Mouse (Mus musculus): Measurements from ENCODE around the gene Akr1c13.
"Not testable (repeated sequence)": the region's sequence is repeated elsewhere in the genome, so short reads cannot be mapped to it uniquely, and the experiment has no call there.

Gene Akr1c13

DNA sequence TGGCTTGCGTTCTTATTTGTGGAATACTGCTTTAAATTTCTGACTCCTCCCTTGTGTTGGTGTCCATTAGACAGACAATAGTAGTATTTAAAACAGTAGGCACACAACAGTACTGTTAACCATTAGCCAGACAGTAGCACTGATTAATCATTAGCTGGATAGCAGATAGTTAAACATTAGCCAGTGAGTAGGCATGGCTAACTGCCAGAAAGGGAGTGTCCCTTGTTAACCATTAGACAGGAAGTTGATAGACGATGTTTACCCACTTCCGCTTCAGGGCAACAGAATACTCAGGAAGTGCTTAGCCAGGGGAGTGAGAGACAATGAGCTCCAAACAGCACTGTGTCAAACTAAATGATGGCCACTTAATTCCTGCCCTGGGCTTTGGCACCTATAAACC is at the start of gene Akr1c13:
TSS of gene Akr1c13 (plus strand) at position 247 of the 400 bp plus-strand sequence.
- no peak for DNase-seq

DNA sequence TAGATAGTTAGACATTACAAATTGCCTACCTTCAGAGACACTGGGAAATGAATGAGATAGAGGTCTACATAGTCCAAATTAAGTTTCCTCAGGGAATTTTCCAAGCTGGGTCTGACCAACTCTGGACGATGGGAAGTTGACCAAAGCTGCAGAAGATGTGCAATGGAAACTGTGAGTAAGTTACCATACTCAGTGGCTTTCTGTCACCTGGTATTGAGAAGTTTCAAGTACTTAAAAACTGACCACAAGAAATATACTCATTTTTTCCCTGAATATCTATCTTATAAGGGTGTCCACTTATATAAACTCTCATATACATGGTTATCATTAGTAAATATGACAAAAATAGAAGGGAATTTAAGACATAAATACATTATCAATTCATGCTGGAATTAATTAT is 46.7 kb upstream of the Akr1c13 start:
- DNase-seq: no peak

DNA sequence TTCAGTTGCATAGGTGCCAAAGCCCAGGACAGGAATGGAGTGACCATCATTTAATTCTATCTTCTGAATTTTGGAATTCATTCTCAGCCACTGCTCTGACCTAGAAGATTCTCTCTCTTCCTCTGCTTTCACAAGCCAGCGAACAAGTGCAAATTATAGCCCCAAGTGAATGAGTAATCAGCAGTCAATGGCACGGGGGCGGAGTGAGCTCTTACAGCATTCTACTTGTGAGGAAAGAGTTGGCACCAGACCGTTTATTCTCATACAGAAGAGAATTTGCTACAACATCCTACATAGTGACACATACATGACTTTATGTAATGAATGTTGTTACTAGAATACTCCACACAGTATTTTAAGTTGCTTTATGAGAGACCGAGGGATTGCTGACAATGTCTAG is 40.4 kb upstream of the Akr1c13 start, which contains the start of gene Akr1c18:
TSS of gene Akr1c18 (minus strand) at position 137 of the 400 bp plus-strand sequence.
- peak; percentile 56 for DNase-seq

DNA sequence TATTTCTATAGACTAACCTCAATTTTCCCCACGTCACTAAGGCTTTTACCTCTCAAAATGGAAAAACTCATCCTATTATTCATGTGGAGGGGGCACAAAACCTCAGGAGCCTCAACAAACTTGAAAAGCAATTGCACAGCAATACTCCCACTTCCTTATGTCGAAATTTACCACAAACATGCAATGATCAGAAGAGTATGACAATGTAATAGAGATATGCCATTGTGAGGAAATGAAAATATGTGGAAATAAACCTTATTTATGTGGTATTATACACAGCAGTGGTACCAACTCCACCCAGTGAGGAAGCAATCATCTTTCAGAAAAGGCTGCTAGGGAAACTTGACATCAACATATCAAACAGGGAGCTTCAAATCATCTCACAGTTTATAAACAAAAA is 38.0 kb upstream of the Akr1c13 start:
- DNase-seq: no peak

DNA sequence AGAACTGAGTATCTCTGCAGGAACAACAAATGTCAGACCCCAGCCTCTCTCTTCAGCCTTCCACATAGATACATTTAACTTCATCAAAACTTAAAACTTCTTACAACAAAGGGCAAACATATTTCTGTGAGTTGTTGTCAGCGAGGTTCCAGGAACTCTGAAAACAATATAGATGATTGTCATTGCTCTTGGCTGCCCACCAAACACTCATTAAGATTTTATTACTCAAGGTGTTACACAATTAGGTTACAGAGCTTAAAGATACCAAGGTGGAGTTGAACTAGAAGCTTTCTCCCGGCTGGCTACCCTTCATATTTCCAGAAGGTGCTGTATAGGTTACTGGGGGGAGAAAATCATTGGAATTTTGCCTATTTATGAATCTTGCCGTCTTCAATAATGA is 37.4 kb upstream of the Akr1c13 start:
- DNase-seq: no peak

DNA sequence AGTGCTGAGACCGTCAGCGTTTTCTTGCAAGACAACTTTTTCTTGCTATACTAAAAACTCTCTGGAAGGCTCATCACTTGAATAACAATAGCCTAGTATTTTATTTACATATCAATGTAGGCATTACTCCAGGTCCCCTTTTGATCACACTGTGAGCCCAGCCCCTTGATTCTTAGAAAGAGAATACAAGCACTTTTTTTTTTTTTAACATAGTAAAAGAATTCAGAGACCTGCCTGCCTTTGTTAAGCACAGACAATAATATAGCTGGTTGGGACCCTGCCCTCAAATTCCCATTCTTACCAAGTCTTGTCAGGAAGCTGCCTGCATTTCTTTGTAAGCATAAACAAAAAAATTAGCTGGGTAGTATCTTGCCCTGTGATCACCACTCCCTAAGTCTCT is 35.7 kb upstream of the Akr1c13 start:
- DNase-seq: no peak

DNA sequence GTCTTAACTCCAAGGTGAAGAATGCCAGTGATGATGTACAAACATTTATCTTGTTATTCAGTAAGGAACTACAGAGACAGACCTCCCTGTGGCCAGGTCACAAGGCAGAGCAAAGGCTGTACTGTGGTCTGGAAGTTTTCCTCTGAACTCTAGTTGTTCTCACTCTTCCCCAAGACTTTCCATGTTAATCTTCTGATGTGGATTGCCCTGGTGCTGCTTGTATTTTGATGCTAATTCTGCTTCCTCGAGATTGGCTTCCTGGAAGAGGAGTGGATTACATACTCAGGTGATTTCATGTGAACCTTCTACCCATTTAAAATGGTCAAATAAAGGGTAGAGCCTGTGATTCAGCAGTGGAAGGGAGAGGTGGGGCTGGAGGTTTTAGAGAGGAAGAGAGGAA is 22.9 kb upstream of the Akr1c13 start:
- DNase-seq: no peak

DNA sequence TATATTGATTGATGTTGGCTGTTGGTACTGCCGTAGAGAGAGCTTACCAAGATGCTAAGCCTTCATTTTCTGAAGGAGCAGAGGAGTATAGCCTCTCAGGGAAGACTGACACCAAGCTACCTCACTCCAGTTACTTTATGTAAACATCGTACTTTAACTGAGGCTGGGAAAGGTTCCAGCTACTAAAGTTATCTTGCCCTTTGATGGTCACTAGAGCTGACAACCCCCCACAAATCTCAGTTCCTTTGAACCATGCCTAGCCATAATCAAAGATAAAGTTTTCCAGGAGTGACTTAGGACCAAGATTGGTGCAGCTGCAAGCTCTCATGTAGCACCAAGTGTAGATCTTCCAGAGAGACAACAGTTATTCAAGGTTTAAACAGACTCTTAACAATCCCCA is 18.0 kb upstream of the Akr1c13 start:
- no peak for DNase-seq

DNA sequence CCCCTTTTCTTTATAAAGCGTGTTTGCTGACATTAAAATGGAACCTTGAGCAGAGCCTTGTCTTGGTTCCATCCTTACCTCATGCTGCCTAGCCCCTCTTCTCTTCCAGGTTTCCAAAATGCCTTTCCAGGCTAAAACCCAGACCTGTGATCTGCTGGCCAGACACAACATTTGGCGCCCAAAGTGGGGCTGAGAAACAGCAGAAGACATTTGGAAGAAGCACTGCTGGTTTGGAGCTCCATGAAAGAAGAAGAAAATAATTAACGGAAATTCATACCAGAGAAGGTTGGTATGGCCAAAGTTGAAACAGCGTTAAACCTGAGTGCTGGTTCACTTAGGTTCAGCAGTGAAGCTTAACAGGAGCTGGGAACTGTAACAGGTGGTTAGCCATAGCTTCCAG is 9.6 kb upstream of the Akr1c13 start:
- DNase-seq: not testable (repeated sequence)

DNA sequence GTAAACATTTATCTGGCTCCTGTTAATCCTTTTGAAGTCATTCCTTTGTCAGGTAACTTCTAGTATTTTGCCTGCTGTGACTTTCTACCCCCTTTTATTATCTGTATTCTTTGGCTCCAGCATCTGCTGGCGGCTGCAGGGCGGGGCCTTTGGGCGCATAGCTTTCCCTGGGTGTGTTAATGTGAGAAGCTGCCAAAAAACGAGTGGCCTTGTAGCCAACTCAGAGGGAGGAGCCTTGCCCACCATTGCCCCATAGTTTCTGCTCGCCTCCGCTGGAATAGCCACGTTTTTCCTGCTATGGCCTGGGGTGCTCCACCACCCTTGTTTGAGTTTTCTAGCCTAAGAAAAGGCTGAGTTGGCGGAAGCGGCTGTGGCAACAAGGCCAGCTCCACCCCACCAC is 7.8 kb upstream of the Akr1c13 start:
- DNase-seq: no peak

DNA sequence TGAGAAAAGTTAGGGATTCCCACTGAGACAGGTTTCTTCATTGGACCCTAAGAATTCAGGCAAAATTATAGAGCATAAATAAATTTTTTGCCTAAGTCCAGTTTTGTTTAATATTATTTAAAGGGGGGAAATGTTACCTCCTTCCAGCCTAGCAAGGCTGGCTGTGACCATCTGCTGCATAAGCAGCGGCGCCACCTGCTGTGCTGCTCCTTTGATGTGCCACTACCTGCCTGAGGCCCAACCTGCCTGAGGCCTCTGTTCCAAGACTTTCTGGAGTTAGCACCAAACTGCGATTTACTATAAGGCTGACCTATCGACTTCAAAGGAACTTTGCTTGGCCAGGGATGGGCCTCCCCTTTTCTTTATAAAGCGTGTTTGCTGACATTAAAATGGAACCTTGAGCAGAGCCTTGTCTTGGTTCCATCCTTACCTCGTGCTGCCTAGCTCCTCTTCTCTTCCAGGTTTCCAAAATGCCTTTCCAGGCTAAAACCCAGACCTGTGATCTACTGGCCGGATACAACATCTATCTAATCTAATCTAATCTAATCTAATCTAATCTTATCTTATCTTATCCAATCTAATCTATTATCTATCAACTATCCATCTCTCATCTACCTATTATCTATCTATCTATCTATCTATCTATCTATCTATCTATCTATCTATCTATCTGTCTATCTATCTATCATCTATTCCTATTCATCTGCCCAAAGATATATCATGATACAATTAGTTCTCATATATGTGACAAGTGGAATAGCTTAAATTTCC is 4.1 kb upstream of the Akr1c13 start:
- not testable (repeated sequence) for DNase-seq

DNA sequence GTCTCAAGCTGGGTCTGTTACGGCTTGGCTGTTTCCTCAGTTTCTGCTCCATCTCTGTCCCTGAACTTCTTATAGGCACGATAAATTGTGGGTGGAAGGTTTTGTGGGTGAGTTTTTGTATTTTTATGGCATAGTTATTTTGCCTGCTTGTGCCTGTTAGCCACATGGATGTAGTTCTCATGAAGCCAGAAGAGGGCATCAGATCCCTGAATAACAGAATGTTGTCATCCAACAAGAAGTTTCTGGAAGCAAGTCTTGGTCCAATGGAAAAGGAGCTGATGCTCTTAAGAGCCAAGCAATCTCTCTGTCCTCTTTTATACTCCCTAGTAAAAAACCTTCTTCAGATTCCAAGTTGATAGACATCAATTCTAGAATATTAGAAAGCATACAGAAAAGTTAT is 2.8 kb upstream of the Akr1c13 start:
- no peak for DNase-seq

DNA sequence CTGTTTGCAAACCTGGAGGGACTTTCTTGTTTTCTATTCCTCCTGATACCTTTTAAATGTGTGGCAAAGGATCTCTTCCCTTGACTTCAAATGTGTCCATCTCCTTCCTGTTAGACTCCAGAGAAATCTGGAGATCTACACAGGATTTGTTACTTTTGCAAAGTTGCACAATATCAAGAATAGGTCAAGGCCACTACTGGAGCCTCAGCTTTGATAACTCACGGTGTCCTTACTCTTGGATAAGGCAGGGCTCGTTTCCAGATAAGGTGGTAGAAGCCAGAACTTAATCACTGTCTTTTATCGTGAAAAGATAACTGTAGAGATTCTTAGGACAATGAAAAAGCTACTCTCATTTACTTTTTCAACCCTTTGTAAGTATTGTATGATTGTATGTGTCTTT is 1.6 kb downstream of the Akr1c13 start:
- DNase-seq: no peak

DNA sequence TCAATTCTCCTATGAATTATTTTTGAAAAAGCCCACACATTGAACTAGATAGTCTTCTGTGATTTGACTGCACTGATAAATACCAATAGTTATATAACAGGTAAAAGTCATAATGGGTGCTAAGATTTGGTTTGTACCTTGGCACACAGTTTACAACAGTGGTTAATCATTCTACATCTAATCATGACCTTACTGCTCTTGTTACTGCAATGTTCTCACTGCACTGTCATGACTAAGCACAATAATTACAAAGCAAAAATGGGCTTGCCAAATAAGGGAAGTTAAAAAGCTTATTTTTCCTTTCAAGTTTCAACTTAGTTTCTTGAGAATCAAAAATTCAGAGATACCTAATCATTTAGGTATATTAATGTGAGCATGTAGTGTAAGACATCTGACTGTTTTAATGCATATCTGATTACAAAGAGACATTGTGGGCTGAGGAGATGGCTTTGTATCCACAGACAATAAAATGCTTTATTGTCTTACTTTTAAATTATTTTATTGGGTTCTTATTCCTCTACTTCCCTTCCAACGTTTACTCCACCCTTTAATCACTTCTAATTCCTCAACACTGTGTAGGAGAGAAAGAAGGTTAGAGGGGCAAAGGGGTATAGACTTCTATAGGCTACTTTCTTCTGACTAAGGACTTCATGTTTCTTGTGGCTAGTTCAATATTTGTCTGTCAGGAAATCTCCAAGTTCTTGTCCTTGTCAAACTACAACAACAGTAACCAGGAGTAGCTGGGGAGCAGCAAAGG is 15.4 kb downstream of the Akr1c13 start:
- no peak for DNase-seq

DNA sequence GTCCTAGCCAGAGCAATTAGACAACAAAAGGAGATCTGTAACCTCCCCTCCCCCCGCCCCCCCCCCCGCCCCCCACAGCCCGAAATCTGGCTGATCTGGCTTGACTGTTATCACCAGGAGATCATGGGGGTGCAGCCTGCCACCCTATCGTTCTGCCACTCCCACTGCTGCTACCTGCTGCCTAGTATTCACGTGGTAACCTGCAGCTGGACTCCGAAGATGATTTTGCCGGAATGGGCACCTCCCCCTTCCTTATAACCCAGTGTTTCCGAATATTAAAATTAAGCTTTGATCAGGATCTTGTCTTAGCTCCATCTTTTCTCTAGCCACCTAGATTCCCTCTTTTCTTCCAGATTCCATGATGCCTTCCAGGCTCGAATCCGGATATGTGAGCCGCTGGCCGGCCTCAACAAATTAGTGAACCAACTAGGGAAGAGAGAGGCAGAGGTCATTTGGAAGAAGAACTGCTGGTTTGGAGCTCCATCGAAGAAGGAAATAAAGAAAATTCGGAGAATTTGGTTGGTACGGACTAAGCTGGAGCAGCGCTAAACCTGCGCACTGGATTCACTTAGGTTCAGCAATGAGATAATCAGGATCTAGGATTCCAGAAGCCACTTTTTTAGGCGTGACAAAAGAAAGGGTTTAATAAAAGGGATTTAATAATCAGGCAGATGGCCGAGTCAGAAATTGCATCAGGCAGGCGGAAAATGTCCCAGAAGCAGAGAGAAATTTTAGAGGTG is 20.8 kb downstream of the Akr1c13 start:
- DNase-seq: no peak

DNA sequence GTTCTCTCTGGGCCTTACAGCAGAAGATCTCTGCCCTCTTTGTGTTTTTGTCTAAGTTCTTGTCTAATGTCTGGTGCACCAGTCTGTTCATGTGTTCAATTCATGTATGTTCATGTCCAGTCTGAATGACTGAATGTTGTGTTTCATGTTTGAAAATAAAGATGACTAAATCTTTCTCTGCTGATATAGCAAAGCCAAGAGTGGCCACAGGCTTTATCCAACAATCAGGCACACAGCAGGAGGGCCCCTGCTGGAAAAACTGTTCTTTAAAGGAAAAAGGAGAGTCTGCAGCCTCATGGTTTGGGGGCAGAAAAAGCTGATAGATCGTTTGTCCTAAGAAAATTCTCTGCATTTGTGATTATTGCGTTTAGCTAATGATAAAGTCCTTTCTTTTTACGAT is 21.4 kb downstream of the Akr1c13 start:
- no peak for DNase-seq

DNA sequence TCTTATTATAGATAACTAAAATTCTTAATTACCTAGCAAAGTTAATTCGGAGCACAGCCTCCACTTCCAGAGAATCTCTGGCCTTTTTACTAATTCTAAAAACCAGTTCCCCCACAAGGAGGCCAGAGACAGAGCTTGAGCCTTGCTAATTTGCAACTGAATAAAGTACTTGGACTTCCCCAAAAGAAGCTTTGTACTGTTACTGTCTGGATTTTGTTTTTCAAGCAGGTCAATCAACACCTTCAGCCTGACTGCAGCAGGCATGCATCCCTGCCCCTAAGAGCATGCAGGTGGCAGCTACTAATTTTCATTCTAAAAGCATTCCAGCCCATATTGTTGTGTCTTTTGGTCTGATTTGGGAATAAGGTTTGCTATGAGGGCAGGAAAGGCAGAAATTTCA is 24.5 kb downstream of the Akr1c13 start:
- DNase-seq: not testable (repeated sequence)

DNA sequence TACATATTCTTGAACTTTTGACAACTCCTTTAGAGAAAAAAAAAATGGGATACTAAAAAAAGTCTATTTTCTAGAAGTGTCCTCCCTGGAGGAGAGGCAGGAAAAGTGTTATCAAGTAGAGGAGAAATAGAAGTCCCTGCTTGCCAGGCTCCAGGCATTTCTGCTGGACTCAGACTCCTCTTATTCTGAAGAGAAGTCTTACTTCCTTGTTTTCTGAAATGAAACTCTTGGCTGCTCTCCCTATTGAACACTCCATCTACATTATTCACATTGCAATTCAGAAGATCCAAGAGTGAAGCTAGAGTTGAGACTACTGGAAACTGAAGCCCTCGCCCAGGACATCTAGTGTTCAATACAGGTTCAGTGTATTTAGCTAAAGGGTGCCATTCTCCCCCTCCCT is 37.5 kb downstream of the Akr1c13 start, which contains the start of gene Akr1c19:
TSS of gene Akr1c19 (plus strand) at position 260 of the 400 bp plus-strand sequence.
- no peak for DNase-seq

DNA sequence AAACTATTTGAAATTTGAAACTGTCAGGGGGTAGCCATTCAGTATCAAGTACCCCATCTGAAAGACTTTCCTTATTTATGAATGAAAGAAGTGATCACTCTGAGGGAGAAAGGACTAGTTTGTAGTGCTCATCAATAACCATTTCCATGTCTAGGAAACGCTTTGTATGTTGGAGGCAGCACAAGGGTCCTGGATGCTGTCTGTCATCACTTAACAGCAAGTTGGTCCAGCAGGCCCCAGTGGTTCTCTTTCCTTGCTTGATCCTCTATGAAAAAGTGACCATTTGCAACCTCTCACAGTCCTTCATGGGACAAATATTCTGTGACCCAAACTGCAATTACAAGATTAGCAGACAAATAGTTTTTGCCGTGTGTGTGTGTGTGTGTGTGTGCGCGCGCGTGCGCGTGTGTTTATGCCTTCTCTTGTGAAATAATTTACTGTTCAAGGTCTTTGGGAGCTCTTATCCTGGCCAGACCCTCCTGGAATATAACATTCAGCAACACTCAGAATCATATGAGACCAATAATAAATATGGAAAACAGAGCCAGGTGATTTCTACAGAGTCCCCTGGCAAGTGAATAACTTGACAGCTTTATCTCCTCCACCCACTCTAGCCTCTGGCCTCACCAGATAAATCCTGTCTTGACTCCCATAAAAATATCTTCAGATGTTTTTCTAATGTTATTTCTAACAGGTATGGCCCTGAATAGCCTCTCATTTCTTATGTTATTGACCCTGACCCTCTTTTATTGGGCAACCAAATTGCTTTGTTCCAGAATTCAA is 40.1 kb downstream of the Akr1c13 start:
- DNase-seq: no peak

DNA sequence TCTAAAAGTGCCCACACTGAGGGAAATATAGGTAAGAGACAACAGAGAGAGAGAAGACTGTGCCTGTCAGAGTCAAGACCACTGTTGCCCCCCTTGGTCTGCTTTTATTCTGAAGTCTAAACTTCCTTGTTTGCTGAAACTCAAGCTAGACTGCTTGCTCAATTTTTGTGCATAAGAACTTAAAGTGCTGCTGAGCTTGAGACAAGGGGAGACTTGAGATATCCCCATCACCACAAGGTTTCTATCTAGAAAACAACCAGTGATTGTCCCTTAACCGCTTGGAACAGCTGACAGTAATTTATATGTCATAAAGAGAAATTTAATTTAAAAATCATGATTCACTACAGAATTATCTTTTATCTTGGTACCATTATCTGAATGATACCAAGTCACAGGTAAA is 42.2 kb downstream of the Akr1c13 start:
- DNase-seq: no peak

DNA sequence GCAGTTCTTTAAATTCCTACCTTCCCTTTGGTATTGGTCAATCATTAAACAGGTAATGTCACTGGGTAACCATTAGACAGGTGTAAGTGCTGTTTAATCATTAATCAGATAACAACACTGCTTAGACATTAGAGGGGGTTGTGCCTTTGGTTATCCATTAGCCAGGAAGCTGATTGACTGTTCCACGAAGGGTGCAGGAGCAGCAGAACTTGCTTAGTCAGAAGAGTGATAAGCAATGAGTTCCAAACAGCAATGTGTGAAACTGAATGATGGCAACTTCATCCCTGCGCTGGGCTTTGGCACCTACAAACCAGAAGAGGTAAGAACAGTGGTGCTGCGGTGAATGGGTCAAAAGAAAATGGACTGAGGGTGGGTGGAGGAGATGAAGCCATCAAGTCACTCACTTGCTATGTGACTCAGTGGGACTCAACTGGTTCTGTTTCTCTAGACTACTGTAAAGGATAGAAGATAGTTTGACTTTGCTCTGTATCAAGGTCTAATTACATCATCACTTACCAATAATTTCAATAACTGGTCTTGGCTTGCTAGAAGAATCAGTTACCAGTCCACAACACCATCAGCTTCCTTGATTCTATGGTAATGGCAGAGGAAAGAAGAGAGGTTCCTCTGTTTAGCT is 42.7 kb downstream of the Akr1c13 start:
- DNase-seq: no peak

DNA sequence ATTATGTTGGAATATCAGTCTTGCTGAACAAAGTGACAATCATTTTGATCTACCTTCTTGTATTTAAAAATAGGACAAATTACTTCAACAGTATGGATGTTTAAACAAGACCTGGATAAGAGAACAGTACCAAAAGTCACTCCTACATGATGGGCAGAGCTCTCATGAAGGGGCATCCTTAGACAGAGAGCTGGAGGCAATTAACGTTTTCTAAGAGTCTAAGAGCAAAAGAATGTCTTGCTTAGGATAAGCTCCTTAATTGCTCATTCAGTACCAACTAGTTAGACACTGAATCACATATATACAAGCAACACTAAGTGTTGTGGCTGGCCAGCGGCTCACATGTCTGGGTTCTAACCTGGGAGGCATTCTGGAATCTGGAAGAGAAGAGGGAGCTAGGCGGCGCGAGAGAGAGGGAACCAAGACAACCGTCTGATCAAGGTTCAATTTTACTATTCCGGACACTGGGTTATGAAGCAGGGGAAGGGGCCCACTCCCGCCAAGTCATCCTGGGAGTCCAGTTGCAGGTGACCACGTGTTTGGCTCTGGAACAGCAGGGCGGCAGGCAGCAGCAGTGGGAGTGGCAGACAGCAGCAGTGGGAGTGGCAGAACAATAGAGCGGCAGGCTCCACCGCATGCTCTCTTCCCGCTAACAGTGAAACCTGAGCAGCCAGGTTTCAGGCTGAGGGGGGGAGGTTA is 54.1 kb downstream of the Akr1c13 start:
- DNase-seq: peak; percentile 5

Data from right cerebral cortex, postnatal 25 days (tissue).